Mouse (Mus musculus) lung, postnatal 0 days (tissue): ENCODE results near the gene Boc. TPM values are rescaled to one million over a fixed set of nuclear protein-coding genes. Genes with fewer than 3 reads are reported as not detected.

ENCODE experiments used
- ATAC-seq: fragments of 200-750 bp; cut with Nextera tagmentation; 2 replicates; pipeline ENCODE4 v1.8.0; 2017; ENCODE audit warnings: moderate library complexity
- DNase-seq: peaks from one replicate; pipeline ENCODE4 v3.0.0-alpha.2; 2016; ENCODE audit warnings: low spot score
- H3K27ac ChIP-seq: fragments of 300-500 bp; sonication (generic); 2 replicates; pipeline ENCODE4 v1.5.1; 2014; ENCODE audit warnings: antibody characterized with exemption, mild to moderate bottlenecking, low read length, mixed read lengths
- H3K27me3 ChIP-seq: fragments of 300-500 bp; sonication (generic); replicated peaks from 2 replicates; pipeline ENCODE4 v1.6.1; 2014; ENCODE audit warnings: low read length, mixed read lengths; ENCODE audit not compliant: insufficient read depth
- H3K36me3 ChIP-seq: fragments of 300-500 bp; sonication (generic); 2 replicates; pipeline ENCODE4 v1.6.1; 2014; ENCODE audit warnings: low read length, mixed read lengths; ENCODE audit not compliant: insufficient read depth
- H3K4me1 ChIP-seq: fragments of 300-500 bp; sonication (generic); 2 replicates; pipeline ENCODE4 v1.6.1; 2014; ENCODE audit warnings: antibody characterized with exemption, low read depth, low read length, mixed read lengths; ENCODE audit not compliant: insufficient read depth
- H3K4me2 ChIP-seq: fragments of 300-500 bp; sonication (generic); replicated peaks from 2 replicates; pipeline ENCODE4 v1.6.1; 2014; ENCODE audit warnings: low read depth, mild to moderate bottlenecking, low read length, moderate library complexity, mixed read lengths
- H3K4me3 ChIP-seq: fragments of 300-500 bp; sonication (generic); 2 replicates; pipeline ENCODE4 v1.5.1; 2014; ENCODE audit warnings: low read depth, low read length
- H3K9ac ChIP-seq: fragments of 300-500 bp; sonication (generic); replicated peaks from 2 replicates; pipeline ENCODE4 v1.6.1; 2014; ENCODE audit warnings: low read depth, mild to moderate bottlenecking
- H3K9me3 ChIP-seq: fragments of 300-500 bp; sonication (generic); 2 replicates; pipeline ENCODE4 v1.6.1; 2016; ENCODE audit warnings: low read length, mixed read lengths
- CTCF ChIP-seq: IDR thresholded peaks from 2 replicates; pipeline ENCODE4 v1.5.1; 2016; ENCODE audit warnings: antibody characterized with exemption, mild to moderate bottlenecking
- EP300 ChIP-seq: IDR thresholded peaks from 2 replicates; pipeline ENCODE4 v1.6.1; 2016; ENCODE audit warnings: antibody characterized with exemption, mild to moderate bottlenecking, control low read depth
- WGBS: fragments of 180-500 bp; shearing (Covaris S2); extraction: QIAGEN DNeasy Blood & Tissue Kit; methylation state at CpG from one replicate; pipeline ENCODE4 v1.1.7; 2014; 5-methylcytosine and 5-hydroxymethylcytosine counted together
- polyA plus RNA-seq: library from polyadenylated mRNA; unstranded; fragments of >200 nt; fragmentation: Nextera tagmentation; extraction: Ambion mirVana; gene quantifications from 2 replicates; pipeline ENCODE4 v1.2.1, GENCODE M21; 2015

The Boc gene
- polyA plus RNA-seq, 1 experiment from 2014 or later: 14.1 TPM

GRCm38 (mm10) chr16:44532851-44533250, 25.8 kb downstream of the Boc start:
- no peak overlapping the region for H3K4me3 ChIP-seq
- WGBS: 23% methylated on average over 16 of the region's 16 CpGs
- no peak overlapping the region for H3K27ac ChIP-seq
- no peak overlapping the region for H3K4me2 ChIP-seq
- ATAC-seq (no peak), DNase-seq (no peak)
- no peak overlapping the region for H3K9ac ChIP-seq
- no peaks in the 10 kb centered on the region for H3K36me3 ChIP-seq
- H3K4me1 ChIP-seq: peaks cover 8% of the 10 kb centered on the region
- no peaks in the 10 kb centered on the region for H3K9me3 ChIP-seq
- H3K27me3 ChIP-seq: no peaks in the 10 kb centered on the region
- TF ChIP-seq CTCF (no peak), EP300 (no peak)

DNA sequence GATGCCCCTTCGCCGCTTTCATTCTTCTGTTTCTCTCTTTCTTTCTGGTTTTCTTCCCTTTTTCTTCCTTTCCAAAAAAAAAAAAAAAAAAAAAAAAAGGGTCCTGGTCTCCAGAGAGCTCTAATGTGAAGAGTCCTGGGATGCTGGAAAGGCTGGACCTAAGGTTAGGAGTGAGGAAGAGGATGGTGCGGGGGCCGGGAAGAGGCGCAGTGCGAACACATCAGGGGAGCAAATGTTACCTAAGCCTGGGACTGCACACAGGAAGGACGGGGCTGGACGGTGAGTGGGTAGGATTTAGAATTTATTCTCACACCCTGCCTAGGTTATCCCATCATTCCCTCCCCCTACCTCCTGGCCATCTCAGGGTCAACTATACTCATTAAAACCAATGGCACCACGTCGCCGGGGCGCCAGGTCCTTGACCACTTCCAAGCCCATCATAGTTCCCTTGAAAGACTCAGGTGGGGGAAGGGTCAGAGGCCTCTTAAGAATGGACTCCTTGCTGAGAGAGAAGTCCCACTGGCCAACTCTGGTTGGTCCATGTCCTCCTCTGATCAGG, 27.4 kb downstream of the Boc start:
- 58% methylated on average over 12 of the region's 12 CpGs for WGBS
- TF ChIP-seq CTCF: no peak
- no peak for TF ChIP-seq EP300
- no peak for ATAC-seq

GRCm38 (mm10) chr16:44530829-44531228, 27.9 kb downstream of the Boc start:
- 8% methylated on average over 7 of the region's 7 CpGs for WGBS
- Histone ChIP-seq H3K9me3 (no peaks in the 10 kb centered on the region), H3K27me3 (no peaks in the 10 kb centered on the region), H3K36me3 (no peaks in the 10 kb centered on the region), H3K4me3 (no peak overlapping the region), H3K4me1 (peaks cover 8% of the 10 kb centered on the region), H3K9ac (no peak overlapping the region), H3K4me2 (peak overlapping the region; percentile 30), H3K27ac (no peak overlapping the region)
- DNase-seq (peak; percentile 36), ATAC-seq (peak; percentile 49; the same call in 1 of the 2 replicates)
- TF ChIP-seq CTCF: no peak
- no peak for TF ChIP-seq EP300

More for the DNA sequence above, 27.4 kb downstream of the Boc start:
- Histone ChIP-seq H3K36me3 (no peaks in the 10 kb centered on the region), H3K4me1 (peaks cover 8% of the 10 kb centered on the region), H3K27ac (no peak overlapping the region), H3K9ac (no peak overlapping the region), H3K9me3 (no peaks in the 10 kb centered on the region), H3K4me2 (no peak overlapping the region), H3K4me3 (no peak overlapping the region), H3K27me3 (no peaks in the 10 kb centered on the region)
- no peak for DNase-seq

DNA sequence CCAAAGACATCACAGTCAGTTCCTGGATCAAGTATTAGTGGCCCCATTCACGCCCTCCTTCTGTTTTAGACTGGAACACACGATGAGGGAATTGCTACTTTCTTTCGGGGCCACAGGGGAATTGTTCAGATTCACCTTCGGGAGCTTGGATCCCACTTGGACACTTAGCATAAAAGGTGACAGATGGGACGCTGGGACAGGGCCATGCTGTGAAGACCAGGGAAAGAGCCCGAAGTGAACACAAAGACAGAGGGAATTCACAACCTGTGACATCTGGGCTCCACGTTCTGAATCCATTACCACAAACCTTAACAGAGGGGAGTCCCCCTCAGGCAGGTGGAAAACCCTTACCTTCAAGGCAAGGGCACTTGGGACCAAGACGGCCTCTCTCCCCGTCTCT, 28.5 kb downstream of the Boc start:
- H3K9ac ChIP-seq: no peak overlapping the region
- H3K9me3 ChIP-seq: no peaks in the 10 kb centered on the region
- no peaks in the 10 kb centered on the region for H3K36me3 ChIP-seq
- no peak overlapping the region for H3K4me3 ChIP-seq
- no peak for TF ChIP-seq CTCF
- no peak for TF ChIP-seq EP300
- no peak overlapping the region for H3K27ac ChIP-seq
- H3K4me2 ChIP-seq: no peak overlapping the region; the same call in 1 of the 2 replicates
- no peak for ATAC-seq
- DNase-seq: no peak
- 33% methylated on average over 9 of the region's 9 CpGs for WGBS
- peaks cover 8% of the 10 kb centered on the region for H3K4me1 ChIP-seq
- H3K27me3 ChIP-seq: no peaks in the 10 kb centered on the region

DNA sequence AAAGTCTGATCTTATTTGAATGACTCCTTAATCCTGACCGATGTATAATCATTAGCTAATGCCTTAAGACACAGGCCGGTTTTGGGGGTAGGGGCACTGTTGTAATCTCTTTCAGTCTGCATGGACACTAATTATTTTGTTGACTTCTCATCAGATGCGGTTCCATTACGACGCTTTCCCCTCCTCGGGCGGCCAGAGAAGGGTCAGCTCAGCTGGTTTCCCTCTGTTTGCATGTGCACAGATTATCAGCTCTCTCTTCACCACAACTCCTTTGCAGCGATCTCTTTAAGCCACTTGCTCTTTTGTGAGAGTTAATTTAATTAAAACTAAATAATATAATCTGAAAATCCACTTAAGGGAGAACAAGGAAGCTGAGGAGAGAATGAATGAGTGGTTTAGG, 29.0 kb downstream of the Boc start:
- H3K9ac ChIP-seq: no peak overlapping the region
- H3K4me2 ChIP-seq: no peak overlapping the region
- DNase-seq (no peak), ATAC-seq (no peak)
- H3K9me3 ChIP-seq: no peaks in the 10 kb centered on the region
- H3K4me1 ChIP-seq: peaks cover 8% of the 10 kb centered on the region
- TF ChIP-seq EP300: no peak
- TF ChIP-seq CTCF: no peak
- H3K36me3 ChIP-seq: no peaks in the 10 kb centered on the region
- no peak overlapping the region for H3K4me3 ChIP-seq
- no peak overlapping the region for H3K27ac ChIP-seq
- H3K27me3 ChIP-seq: no peaks in the 10 kb centered on the region
- WGBS: 48% methylated on average over 8 of the region's 8 CpGs

- TF ChIP-seq EP300: no peak
- TF ChIP-seq CTCF: no peak
- DNase-seq (no peak), ATAC-seq (no peak)
- 87% methylated on average over 7 of the region's 7 CpGs for WGBS
- no peaks in the 10 kb centered on the region for H3K27me3 ChIP-seq
- peaks cover 8% of the 10 kb centered on the region for H3K4me1 ChIP-seq
- H3K27ac ChIP-seq: no peak overlapping the region
- H3K9ac ChIP-seq: no peak overlapping the region
- H3K4me2 ChIP-seq: no peak overlapping the region
- H3K36me3 ChIP-seq: no peaks in the 10 kb centered on the region
- no peaks in the 10 kb centered on the region for H3K9me3 ChIP-seq
- H3K4me3 ChIP-seq: no peak overlapping the region
Measured at GRCm38 (mm10) chr16:44528955-44529354, 29.7 kb downstream of the Boc start.
